Mouse (Mus musculus) heart, postnatal 25 days (tissue): Measurements from ENCODE around the gene Zswim8. TPM values are rescaled to one million over a fixed set of nuclear protein-coding genes. Genes with fewer than 3 reads are reported as not detected.
A peak's percentile ranks its signal among the peaks of the same experiment; 100 is the strongest.

Experiments used
- DNase-seq: peaks from one replicate; pipeline ENCODE4 v3.0.0; 2022; ENCODE audit warnings: low spot score
- intact Hi-C: fragments of 180-260 bp; cut with DNase I; formaldehyde crosslinking; loops from one replicate; pipeline ENCODE4 v1.15.1; 2025
- total RNA-seq, 2 experiments: library from RNA; stranded (reverse); gene quantifications; 2 replicates each; pipeline ENCODE4 v1.2.3; 2021

The Zswim8 gene
- total RNA-seq, 2 experiments from 2014 or later, result 46.6 to 47.6 TPM

DNA sequence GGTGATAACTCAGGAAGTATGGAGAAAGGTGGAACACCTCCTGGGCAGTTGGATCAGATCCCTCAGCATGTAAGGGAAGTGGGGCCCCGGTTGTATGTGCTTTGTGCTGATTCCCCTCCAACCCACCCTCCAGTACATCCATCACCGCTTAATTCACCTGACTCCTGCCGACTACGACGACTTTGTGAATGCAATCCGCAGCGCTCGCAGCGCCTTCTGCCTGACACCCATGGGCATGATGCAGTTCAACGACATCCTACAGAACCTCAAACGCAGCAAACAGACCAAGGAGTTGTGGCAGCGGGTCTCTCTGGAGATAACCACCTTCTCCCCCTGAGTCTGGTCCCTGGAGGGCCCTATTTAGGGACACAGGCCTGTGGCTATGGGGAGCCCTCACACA lies 15.7 kb downstream of the Zswim8 start:
- no peak for DNase-seq
- intact Hi-C loops, result loop anchor here (5.0 kb wide), 1 partner anchor 149 kb away; no protein-coding TSS in a partner anchor

DNA sequence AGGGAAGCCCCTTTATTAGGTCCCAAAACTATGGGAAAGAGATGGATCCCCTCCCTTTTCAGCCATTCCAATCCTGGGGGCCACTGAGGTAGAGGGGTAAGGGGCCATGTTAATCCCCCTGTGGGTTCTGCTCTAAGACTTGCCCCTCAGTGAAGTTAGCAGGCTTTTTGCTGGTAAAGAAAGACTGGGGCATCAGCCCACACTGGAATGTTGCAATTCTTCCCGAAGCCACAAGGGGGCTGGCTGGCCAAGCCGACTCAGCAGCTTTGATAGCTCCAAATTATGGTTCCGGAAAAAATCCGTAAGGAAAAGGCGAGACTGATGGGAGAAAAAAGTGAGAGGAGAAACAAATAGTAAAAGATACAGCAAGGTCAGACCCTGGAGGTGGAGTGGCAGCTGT lies 16.7 kb downstream of the Zswim8 start:
- intact Hi-C loops, result loop anchor here (5.0 kb wide), 1 partner anchor 148 kb away; no protein-coding TSS in a partner anchor
- DNase-seq, result no peak

DNA sequence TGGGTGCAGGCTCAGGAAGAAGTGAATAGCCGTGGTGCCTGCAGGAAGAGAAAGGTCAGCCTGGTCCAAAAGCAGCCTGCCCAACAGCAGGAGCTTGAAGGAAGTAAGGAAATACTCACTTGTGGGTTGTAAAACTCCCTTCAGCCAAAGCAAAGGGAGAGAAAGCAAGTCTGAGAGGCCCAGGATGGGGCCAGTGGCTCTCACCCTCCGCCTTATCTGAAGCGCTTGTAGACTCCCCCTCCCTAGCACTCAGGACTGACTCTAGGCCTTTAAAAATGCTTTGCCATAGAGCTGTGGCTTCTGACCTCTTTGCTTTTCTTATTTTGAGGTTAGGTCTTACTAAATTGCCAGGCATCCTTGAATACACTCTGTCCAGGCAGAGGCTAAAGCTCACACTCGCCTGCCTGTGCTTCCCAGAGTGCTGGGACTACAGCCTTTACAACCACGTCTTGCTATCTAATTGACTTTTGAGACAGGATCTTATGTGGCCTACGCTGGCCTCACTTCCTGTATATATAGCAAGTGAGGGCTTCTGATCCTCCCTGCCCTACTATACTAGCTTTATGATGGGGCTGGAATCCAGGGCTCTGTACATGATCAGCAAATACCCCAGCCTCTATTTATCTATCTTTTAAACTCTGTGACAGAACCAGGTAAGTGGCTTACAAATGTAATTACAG lies 18.4 kb downstream of the Zswim8 start:
- intact Hi-C loops, result no loop called here
- DNase-seq, result no peak

DNA sequence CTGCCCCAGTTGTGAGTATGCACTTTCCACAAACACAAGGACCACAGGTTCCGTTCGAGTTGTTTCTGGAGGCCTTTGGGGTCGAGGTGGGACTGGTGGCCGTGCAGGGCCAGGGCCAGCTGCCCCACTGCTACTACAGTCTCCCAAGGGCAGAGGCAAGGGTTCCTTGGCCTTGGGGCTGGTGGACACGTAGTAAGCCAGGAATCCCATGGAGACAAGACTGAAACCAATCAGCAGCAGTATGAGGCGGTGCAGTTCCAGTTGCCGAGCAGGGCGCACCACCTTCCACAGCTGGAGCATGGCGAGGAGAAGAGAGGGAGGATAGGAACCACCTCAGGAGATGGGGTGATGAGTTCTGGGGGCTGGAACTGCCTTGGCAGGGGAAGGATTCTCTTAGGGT lies 22.5 kb downstream of the Zswim8 start:
- no peak for DNase-seq
- intact Hi-C loops, result no loop called here

DNA sequence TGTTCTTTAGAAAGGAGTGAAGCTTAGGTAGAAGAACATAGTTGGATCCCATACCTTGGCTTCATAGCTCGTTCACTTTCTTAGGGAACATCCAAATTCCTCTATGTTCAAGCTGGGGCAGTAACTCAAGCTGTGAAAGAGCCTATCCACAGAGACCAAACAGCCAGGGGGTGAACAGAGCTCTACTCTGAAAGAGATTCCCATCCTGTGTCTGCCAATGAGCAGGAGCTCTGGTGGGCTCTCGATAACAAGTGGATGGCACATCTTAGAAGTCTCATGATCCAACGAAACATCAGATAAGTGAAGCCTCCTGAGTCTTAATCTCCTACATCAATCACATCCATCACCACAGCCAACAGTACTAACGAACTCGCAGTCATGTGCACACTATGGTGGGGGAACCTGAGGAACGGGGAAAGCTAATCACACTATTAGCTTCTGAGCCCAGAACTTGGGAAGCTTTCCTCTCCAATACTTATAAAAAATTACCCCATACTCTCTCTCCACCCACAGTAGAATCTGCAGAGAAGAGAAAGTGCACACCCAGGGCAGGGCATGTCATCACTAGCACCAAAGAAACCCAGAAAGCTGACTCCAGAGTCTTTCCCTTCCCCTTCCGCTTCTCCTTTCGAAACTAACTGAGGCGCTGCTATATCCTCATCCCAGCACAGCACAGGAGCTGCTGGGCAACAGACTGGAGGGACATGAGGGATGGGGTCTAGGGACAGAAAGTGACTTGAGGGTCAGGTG lies 23.7 kb downstream of the Zswim8 start:
- intact Hi-C loops, result no loop called here
- DNase-seq, result no peak

- DNase-seq, result no peak
- intact Hi-C loops, result no loop called here
Observed at GRCm38 (mm10) chr14:20733041-20733951, 25.9 kb downstream of the Zswim8 start.

DNA sequence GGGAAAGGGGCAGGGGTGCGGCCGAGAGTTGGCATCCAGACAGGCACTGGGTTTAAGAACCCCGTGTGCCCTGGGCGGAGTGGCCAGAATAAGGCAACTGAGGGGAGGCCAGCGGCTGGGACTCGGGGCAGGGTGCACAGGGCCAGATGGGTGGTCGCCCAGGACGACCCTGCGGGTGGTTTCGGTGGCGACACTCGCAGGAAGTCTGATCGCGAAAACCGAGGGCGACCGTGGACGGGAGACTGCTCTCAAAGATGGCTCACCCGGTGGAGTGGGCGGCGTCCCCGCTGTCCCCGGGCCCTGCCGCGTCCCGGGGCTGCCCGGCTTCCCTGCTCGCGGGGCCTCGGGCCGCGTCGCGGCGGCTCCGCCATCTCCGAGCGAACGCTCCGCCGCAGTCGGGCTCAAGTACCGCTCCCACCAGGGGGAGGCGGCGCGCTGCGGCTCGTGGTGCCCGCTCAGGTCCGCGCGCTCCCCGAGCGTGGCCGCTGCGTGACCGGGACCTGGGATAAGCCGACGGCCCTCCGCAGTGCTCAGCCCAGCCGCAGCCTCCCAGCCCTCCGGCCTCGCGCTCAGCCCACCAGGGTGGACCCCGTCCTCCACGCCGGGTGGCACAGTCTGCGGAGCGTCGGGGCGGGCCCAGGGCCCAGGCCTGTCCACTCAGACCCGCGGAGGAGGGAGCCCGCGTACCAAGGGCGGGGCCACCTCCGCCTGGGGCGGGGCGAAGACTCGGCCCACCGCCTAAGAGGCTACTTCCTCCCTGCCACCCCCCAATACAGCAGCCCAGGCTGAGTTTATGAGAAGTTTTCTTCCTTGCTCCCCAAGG lies 26.8 kb downstream of the Zswim8 start, which contains the start of gene Ndst2:
TSS of gene Ndst2 (minus strand) at position 611 of the 823 bp plus-strand sequence.
- intact Hi-C loops, result no loop called here
- DNase-seq, result peak; percentile 85

- no peak for DNase-seq
- intact Hi-C loops, result no loop called here
Observed at GRCm38 (mm10) chr14:20735052-20735451, 27.7 kb downstream of the Zswim8 start.

- intact Hi-C loops, result no loop called here
- DNase-seq, result no peak
Observed at GRCm38 (mm10) chr14:20735892-20736390, 28.6 kb downstream of the Zswim8 start.

DNA sequence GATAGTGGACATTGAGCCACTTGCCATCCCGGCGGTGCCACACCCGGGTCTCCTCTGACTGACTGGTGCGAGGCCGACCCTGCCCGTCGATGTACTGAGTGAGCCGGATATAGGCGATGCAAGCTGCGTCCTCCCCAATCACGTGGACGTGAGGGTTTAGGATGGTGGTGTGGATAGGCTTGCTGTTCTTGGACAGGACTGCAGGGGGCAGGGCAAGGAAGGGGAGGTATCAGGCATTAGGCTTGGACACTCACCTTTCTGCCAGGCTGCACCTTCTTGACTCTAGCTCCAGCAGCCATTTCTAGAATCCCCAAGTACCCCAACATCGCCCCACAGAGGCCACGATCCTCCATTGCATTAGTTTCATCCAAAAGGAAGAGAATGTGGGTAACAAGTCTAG lies 30.0 kb downstream of the Zswim8 start:
- peak; percentile 37 for DNase-seq
- intact Hi-C loops, result no loop called here

- DNase-seq, result no peak
- intact Hi-C loops, result loop anchor here (2.0 kb wide), 1 partner anchor 52 kb away; no protein-coding TSS in a partner anchor
Observed at GRCm38 (mm10) chr14:20738511-20738910, 31.2 kb downstream of the Zswim8 start.

- no peak for DNase-seq
- intact Hi-C loops, result no loop called here
Observed at GRCm38 (mm10) chr14:20741301-20741700, 33.9 kb downstream of the Zswim8 start.

DNA sequence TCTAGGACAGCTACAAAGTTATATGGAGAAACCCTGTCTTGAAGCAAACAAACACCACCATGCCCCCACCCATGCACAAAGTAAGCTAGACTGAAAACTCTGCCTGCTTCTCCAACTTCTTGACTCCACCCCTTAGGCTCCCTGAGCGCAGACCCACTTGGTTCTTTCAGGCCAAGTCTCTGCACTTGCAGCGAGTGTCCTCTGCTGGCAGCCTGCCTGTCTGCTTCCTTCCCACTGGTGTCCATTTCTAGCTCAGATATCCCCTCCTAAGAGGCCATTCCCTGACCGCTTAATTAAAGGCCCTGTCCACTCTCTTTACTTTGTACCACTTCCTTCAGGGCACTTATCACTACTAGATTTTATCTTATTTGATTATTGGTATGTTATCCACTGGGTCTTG lies 36.3 kb downstream of the Zswim8 start:
- no peak for DNase-seq
- intact Hi-C loops, result no loop called here

- DNase-seq, result no peak
- intact Hi-C loops, result no loop called here
Observed at GRCm38 (mm10) chr14:20746935-20747334, 39.6 kb downstream of the Zswim8 start.

DNA sequence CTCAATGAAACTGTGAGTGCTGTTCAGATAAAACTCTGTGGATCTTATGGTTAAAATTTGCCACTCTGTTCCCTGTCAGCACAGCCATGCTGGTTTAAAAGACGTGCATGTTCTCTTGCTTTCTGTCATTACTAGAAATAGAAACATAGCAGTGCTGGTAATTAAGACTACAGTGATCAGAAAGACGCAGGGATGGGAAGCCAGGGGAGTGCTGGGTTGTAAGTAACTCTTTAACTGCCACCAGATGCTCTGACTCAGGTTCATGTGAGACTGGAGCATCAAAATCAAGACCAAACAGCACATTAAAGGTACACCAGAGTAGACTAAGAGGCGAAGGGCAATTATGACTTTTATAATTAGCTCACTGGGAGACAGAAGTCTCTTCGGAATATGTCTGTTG lies 41.0 kb downstream of the Zswim8 start:
- intact Hi-C loops, result no loop called here
- DNase-seq, result no peak

DNA sequence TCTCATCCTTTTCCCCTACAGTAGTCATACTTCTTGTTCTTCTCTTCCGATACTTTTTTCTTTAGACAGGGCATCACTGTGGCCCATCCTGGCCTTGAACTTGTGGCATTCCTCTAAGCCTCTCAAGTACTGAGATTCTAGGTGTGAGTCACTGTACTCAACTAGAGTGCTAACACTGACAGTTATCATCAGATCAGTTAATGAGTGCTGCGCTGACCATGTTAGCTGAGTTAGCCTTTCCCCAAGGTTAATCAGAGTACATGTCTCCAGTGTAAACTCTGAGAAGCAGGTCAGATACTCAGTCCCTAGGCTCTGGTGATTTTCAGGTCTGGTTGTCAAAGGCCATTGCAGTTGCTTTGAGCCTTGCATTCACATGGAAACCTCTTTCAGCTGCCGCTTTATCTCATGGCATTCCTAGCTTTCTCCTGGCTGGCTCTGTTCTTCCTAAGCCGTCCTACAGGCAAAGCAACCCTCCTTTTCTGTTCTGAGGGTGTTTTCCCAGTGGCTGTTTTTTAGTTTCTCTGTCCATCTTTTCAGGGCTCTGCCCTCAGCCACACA lies 42.2 kb downstream of the Zswim8 start:
- intact Hi-C loops, result loop anchor here (10.0 kb wide), 1 partner anchor 255 kb away; no protein-coding TSS in a partner anchor
- no peak for DNase-seq

DNA sequence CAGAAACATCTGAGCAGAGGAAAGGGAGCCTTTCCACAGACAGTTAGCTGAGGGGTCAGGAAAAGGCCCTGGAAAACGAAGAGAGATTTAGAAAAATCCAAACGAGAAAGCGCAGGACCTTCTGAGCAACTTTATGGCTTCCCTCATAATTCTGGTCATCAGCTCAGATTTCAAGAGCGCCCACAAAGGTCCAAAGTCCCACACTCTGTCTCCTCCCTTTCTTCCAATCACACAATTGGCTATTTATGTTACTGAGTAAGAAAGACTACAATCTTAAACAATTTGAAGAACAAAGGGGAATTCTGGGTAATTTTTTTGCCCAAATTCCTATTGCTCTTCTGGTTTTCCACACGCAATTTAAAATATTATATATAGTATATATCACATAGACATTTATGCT lies 43.2 kb downstream of the Zswim8 start:
- DNase-seq, result no peak
- intact Hi-C loops, result loop anchor here (10.0 kb wide), 1 partner anchor 254 kb away; no protein-coding TSS in a partner anchor

DNA sequence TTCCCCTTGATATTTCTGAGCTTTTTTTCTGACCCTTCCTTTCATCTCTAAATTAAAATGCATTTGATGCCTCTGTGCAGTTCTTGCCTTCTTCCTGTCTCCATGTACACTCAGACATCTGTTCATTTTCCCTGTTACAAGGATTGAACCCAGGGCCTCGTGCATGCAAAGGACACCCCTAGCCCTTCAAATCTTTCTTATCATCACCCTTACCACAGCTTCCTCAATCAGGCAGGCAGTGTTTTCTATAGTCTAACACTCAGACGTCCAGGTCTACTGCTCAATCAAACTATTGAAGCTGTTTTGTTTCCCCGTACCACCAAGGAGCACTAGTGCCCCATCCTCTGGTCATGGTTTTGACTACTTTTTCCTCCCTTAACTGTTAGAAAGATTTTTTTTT lies 46.4 kb downstream of the Zswim8 start:
- no peak for DNase-seq
- intact Hi-C loops, result loop anchor here (10.0 kb wide), 1 partner anchor 251 kb away; no protein-coding TSS in a partner anchor
